14 mouse cellular contexts compared by ENCODE assay signal in genomic region chr12:71201753-71202152, GRCm38 (mm10).
DNase-seq lines count a peak whose midpoint lies in the region; ATAC-seq and TF ChIP-seq lines count a peak whose summit lies in the region.
"Had no signal": no experiment of that assay in that cellular context is flagged by ENCODE, and none has a peak within 500 bp of the region (broad histone marks: within the 10 kb centered on the region; RNA-seq: fewer than 3 reads in every experiment).

No protein-coding gene starts in this region.

- H3K27me3 ChIP-seq in heart, embryonic 15.5 days = no peaks in the 10 kb centered on the region
- no peaks in the 10 kb centered on the region for H3K27me3 ChIP-seq in kidney, postnatal 0 days (ENCODE audit: insufficient read depth, low read length)
- H3K27me3 ChIP-seq in limb, embryonic 11.5 days (ENCODE audit: control insufficient read depth, insufficient read depth, low read length) = no peaks in the 10 kb centered on the region
- H3K27me3 ChIP-seq in limb, embryonic 15.5 days = no peaks in the 10 kb centered on the region
- H3K27me3 ChIP-seq: forebrain, embryonic 12.5 days; liver, embryonic 13.5 days; neural tube, embryonic 12.5 days had no signal

- DNase-seq in heart, adult 18-20 months = no peak
- peak; percentile 15 for DNase-seq in kidney, postnatal 0 days (ENCODE audit: low spot score)
- DNase-seq in kidney, adult 18-20 months = no peak
- no peak for DNase-seq in limb, embryonic 11.5 days (ENCODE audit: low spot score)
- DNase-seq in adrenal gland, postnatal 25 days = no peak
- DNase-seq: cerebellum, adult 9-10 months; gastrocnemius, postnatal 10 days; liver, embryonic 13.5 days; thymus, postnatal 14 days had no signal

- no peak for TF ChIP-seq CTCF in kidney, postnatal 0 days (IDR thresholded peaks at IDR 0.05; ENCODE audit: low read depth)

- 33% methylated on average over 5 of the region's 5 CpGs for WGBS in heart, embryonic 15.5 days
- 58% methylated on average over 5 of the region's 5 CpGs for WGBS in kidney, postnatal 0 days
- WGBS in limb, embryonic 11.5 days = 71% methylated on average over 5 of the region's 5 CpGs
- 61% methylated on average over 5 of the region's 5 CpGs for WGBS in limb, embryonic 15.5 days

- peaks cover 10% of the 10 kb centered on the region; the same call in 1 of the 2 replicates for H3K36me3 ChIP-seq in heart, embryonic 15.5 days
- H3K36me3 ChIP-seq in kidney, postnatal 0 days (ENCODE audit: insufficient read depth, low read length) = 0 out of 2 replicates have a peak, but pooled peaks cover 4% of the 10 kb centered on the region
- H3K36me3 ChIP-seq in limb, embryonic 11.5 days (ENCODE audit: control insufficient read depth, insufficient read depth, low read length) = peaks cover 6% of the 10 kb centered on the region; the same call in 1 of the 2 replicates
- H3K36me3 ChIP-seq in limb, embryonic 15.5 days = peaks cover 2% of the 10 kb centered on the region; the same call in 1 of the 2 replicates

- no peak overlapping the region for H3K4me2 ChIP-seq in heart, embryonic 15.5 days
- no peak overlapping the region for H3K4me2 ChIP-seq in kidney, postnatal 0 days (ENCODE audit: low read length)
- H3K4me2 ChIP-seq in limb, embryonic 11.5 days (ENCODE audit: low read depth, severe bottlenecking) = no peak overlapping the region
- no peak overlapping the region for H3K4me2 ChIP-seq in limb, embryonic 15.5 days
- H3K4me2 ChIP-seq: forebrain, embryonic 12.5 days; liver, embryonic 13.5 days; neural tube, embryonic 12.5 days had no signal

- ATAC-seq in heart, embryonic 15.5 days (replicated peaks; ENCODE audit: insufficient number of reproducible peaks, insufficient read depth, low FRiP score, low read depth) = no peak
- ATAC-seq in kidney, postnatal 0 days (replicated peaks; ENCODE audit: low FRiP score, low read depth) = no peak
- ATAC-seq in limb, embryonic 11.5 days (ENCODE audit: insufficient number of reproducible peaks, low FRiP score, low TSS enrichment, low read depth) = no peak
- no peak for ATAC-seq in limb, embryonic 15.5 days (ENCODE audit: insufficient number of reproducible peaks, low FRiP score, low TSS enrichment, low read depth)
- ATAC-seq: hindbrain, postnatal 0 days had no signal

- H3K9me3 ChIP-seq in heart, embryonic 15.5 days (replicated peaks) = no peaks in the 10 kb centered on the region
- no peaks in the 10 kb centered on the region for H3K9me3 ChIP-seq in kidney, postnatal 0 days (replicated peaks; ENCODE audit: low read length)
- H3K9me3 ChIP-seq in limb, embryonic 11.5 days (ENCODE audit: control insufficient read depth, low read length) = no peaks in the 10 kb centered on the region
- H3K9me3 ChIP-seq in limb, embryonic 15.5 days = no peaks in the 10 kb centered on the region
- H3K9me3 ChIP-seq: forebrain, embryonic 12.5 days; liver, embryonic 13.5 days; neural tube, embryonic 12.5 days had no signal

- no peak overlapping the region for H3K9ac ChIP-seq in heart, embryonic 15.5 days
- no peak overlapping the region for H3K9ac ChIP-seq in kidney, postnatal 0 days (ENCODE audit: low read depth, low read length)
- no peak overlapping the region for H3K9ac ChIP-seq in limb, embryonic 11.5 days (ENCODE audit: low read length)
- H3K9ac ChIP-seq in limb, embryonic 15.5 days = no peak overlapping the region
- H3K9ac ChIP-seq: forebrain, embryonic 12.5 days; liver, embryonic 13.5 days; neural tube, embryonic 12.5 days had no signal

- no peak overlapping the region for H3K4me3 ChIP-seq in heart, embryonic 15.5 days
- H3K4me3 ChIP-seq in kidney, postnatal 0 days (replicated peaks; ENCODE audit: low read depth, low read length) = no peak overlapping the region
- H3K4me3 ChIP-seq in limb, embryonic 11.5 days (ENCODE audit: low read depth, low read length) = no peak overlapping the region
- H3K4me3 ChIP-seq in limb, embryonic 15.5 days = no peak overlapping the region
- H3K4me3 ChIP-seq: forebrain, embryonic 12.5 days; liver, embryonic 13.5 days; neural tube, embryonic 12.5 days had no signal

- 0 out of 2 replicates have a peak, but pooled peaks cover 7% of the 10 kb centered on the region for H3K4me1 ChIP-seq in heart, embryonic 15.5 days (replicated peaks)
- H3K4me1 ChIP-seq in kidney, postnatal 0 days (replicated peaks; ENCODE audit: insufficient read depth, low read length) = peaks cover 4% of the 10 kb centered on the region; the same call in 1 of the 2 replicates
- H3K4me1 ChIP-seq in limb, embryonic 11.5 days (ENCODE audit: control insufficient read depth, insufficient read depth, low read length) = peaks cover 9% of the 10 kb centered on the region; the same call in 1 of the 2 replicates
- peaks cover 12% of the 10 kb centered on the region for H3K4me1 ChIP-seq in limb, embryonic 15.5 days
- H3K4me1 ChIP-seq: forebrain, embryonic 12.5 days; liver, embryonic 13.5 days; neural tube, embryonic 12.5 days had no signal

- H3K27ac ChIP-seq in heart, embryonic 15.5 days = peak overlapping the region; percentile 43
- H3K27ac ChIP-seq in kidney, postnatal 0 days = 0 out of 2 replicates have a peak overlapping the region, but pooled peaks have one; percentile 48
- peak overlapping the region; percentile 37 for H3K27ac ChIP-seq in limb, embryonic 11.5 days (replicated peaks; ENCODE audit: low read depth, low read length)
- peak overlapping the region; percentile 67 for H3K27ac ChIP-seq in limb, embryonic 15.5 days
- H3K27ac ChIP-seq: forebrain, embryonic 12.5 days; hindbrain, postnatal 0 days; liver, embryonic 13.5 days; neural tube, embryonic 12.5 days had no signal
